Mouse (Mus musculus) embryo, embryonic 11.5 days (tissue): ENCODE measurements around the gene Smgc.
"Not testable (repeated sequence)": the region's sequence is repeated elsewhere in the genome, so short reads cannot be mapped to it uniquely, and the experiment has no call there.

Experiments
- DNase-seq: peaks from one replicate; pipeline ENCODE4 v3.0.0-alpha.2; 2012; ENCODE audit warnings: low read depth, low spot score

Smgc gene

DNA sequence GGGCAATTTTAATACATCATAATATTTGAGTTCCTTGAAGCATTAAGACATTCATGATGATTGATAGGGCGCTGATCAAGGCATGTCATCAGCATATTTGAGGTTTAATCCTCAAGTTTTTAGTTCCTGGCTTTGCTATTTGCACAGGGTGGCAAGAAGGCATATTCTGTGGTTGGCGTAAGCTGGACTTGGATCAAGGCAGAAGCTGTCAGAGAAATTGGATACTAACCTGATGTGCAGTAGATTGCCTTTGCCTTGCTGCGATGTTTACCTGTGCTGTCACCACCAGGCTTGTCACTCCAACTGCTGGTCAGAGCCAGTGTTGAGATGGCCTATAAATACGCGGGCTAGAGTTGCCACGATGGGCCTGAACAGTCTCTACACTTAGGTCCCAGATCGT lies at the start of gene Smgc:
Gene Smgc, plus strand, starts transcription at position 301 of the 400 bp plus-strand sequence.
- DNase-seq = no peak

DNA sequence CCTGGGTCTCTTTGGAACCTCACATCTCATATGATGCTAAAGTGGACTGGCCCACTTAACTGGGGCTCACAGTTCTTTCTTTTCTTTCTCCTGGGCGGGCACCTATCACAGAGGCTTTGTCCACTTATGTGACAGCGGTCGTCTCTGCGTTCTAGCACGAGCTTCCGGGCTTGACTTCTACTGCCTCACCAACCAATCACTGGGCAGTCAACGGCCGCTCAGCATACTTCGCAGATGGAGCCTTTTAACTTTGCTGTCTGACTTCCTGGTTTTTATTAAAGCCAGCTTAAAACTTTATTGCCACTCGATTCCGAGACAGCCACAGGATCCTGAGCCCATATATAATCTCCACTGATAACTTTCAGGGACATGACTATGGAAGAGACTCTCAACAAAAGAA lies 49.7 kb upstream of the Smgc start:
- DNase-seq = no peak

GRCm38 (mm10) chr15:91806463-91806862 lies 31.6 kb upstream of the Smgc start:
- DNase-seq = no peak

DNA sequence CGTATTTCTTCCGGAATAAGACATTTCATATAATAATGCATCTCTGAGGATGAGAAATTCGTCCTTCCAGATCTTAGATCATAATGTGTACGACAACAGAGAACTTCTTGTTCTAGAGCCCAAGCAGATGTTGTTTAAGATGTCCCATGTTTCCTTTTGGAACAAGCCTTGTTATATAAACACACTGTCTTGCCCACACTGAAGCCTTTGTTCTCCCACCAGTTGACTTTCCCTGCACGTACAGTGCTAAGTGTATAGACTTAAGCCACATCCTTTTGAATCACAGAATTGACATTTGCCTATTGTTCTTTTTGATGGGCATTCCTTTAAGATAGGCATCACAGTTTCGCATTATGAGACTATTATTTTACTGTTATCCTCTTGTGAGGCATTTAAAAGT lies 2.7 kb upstream of the Smgc start:
- no peak for DNase-seq

GRCm38 (mm10) chr15:91864130-91864529 lies 26.1 kb downstream of the Smgc start:
- not testable (repeated sequence) for DNase-seq

DNA sequence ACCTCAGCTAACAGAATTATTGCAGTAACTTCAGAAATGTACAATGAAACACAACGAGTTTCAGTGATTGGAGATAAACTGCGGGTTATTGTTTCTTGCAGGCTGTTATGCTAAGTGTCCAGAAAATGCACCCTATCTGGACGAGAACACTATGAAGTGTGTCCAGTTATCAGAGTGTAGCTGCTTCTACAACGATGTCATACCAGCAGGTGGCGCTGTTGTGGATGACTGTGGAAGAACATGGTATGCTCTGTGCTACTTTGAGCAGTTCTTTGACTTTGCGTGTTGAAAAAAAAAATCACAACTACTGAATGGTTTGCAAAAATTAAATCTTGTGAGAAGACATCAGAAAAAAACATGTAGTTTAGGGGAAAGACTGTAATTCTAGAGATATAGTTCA lies 62.2 kb downstream of the Smgc start:
- no peak for DNase-seq

- DNase-seq = not testable (repeated sequence)
Measured at GRCm38 (mm10) chr15:91907046-91907445, 69.0 kb downstream of the Smgc start.
